Mouse (Mus musculus): ENCODE results near the gene Med29. TPM values are rescaled to one million over a fixed set of nuclear protein-coding genes. Genes with fewer than 3 reads are reported as not detected.
"Not testable (repeated sequence)": the region's sequence is repeated elsewhere in the genome, so short reads cannot be mapped to it uniquely, and the experiment has no call there.

Gene Med29
- polyA plus RNA-seq, 1 experiment: 46.5 TPM

- no peak for DNase-seq (ENCODE audit: low read depth)
- TF ChIP-seq POLR2A (IDR thresholded peaks at IDR 0.05; ENCODE audit: borderline replicate concordance, extremely low read depth, insufficient read depth, insufficient read length, poor library complexity, severe bottlenecking) (no peak), CTCF (IDR thresholded peaks at IDR 0.05; ENCODE audit: borderline replicate concordance, extremely low read depth, insufficient read depth, insufficient read length) (no peak)
These were observed 904 bp upstream of the Med29 start for GRCm38 (mm10) chr7:28393272-28393951.

DNA sequence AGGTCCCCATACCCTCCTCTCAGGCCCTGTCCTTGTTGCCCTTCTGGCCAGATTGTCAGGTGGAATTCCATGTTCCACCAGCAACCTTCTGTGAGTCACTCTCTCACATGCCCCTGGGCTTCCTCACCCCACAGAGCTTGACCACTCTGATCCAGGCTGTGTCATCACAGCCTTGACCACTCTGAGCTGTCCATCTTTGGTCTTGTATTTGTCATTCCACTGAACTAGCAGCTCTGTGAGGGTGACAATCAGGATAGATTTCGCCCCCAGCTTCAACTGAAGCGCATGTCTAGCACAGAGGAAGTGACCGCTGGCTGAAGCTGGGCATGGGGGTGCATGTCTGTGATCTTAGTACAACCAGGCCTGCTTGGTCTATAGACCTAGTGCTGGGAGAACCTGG is 2.2 kb downstream of the Med29 start:
- DNase-seq (ENCODE audit: low read depth): no peak
- no peak for TF ChIP-seq POLR2A (IDR thresholded peaks at IDR 0.05; ENCODE audit: borderline replicate concordance, extremely low read depth, insufficient read depth, insufficient read length, poor library complexity, severe bottlenecking)

- not testable (repeated sequence) for DNase-seq (ENCODE audit: low read depth)
These were observed 5.1 kb downstream of the Med29 start for GRCm38 (mm10) chr7:28387384-28387783.

- DNase-seq (ENCODE audit: low read depth): not testable (repeated sequence)
These were observed 5.6 kb downstream of the Med29 start for GRCm38 (mm10) chr7:28386877-28387276.

- TF ChIP-seq POLR2A (IDR thresholded peaks at IDR 0.05; ENCODE audit: borderline replicate concordance, extremely low read depth, insufficient read depth, insufficient read length, poor library complexity, severe bottlenecking) (no peak), CTCF (IDR thresholded peaks at IDR 0.05; ENCODE audit: borderline replicate concordance, extremely low read depth, insufficient read depth, insufficient read length) (peak; percentile 96)
- DNase-seq (ENCODE audit: low read depth): peak; percentile 87
These were observed 6.0 kb downstream of the Med29 start for GRCm38 (mm10) chr7:28386462-28386861.

DNA sequence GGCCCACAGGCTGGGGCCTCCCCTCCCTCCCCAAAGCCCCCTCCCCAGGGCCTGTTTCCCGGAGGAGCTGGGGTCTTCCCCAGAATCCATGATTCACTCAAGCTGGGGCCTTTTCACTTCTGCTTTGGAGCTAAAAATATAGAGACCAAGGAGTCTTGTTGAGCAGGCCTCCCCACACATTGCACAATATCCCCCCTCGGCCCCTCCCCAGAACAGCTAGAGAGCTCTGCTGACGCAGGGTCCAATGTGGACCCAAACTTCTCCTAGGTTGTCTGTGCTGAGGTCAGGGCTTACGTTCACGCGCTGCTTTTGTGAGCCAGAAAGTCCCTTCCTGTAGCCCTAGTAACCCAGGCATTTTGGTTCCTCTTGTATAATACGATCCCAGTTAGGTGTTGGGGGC is 6.5 kb downstream of the Med29 start:
- TF ChIP-seq POLR2A (IDR thresholded peaks at IDR 0.05; ENCODE audit: borderline replicate concordance, extremely low read depth, insufficient read depth, insufficient read length, poor library complexity, severe bottlenecking): no peak
- no peak for DNase-seq (ENCODE audit: low read depth)

GRCm38 (mm10) chr7:28385196-28385595 is 7.3 kb downstream of the Med29 start:
- no peak for TF ChIP-seq CTCF (IDR thresholded peaks at IDR 0.05; ENCODE audit: borderline replicate concordance, extremely low read depth, insufficient read depth, insufficient read length)
- TF ChIP-seq POLR2A (IDR thresholded peaks at IDR 0.05; ENCODE audit: borderline replicate concordance, extremely low read depth, insufficient read depth, insufficient read length, poor library complexity, severe bottlenecking): no peak
- no peak for DNase-seq (ENCODE audit: low read depth)

- no peak for DNase-seq (ENCODE audit: low read depth)
These were observed 8.3 kb downstream of the Med29 start for GRCm38 (mm10) chr7:28384162-28384561.

DNA sequence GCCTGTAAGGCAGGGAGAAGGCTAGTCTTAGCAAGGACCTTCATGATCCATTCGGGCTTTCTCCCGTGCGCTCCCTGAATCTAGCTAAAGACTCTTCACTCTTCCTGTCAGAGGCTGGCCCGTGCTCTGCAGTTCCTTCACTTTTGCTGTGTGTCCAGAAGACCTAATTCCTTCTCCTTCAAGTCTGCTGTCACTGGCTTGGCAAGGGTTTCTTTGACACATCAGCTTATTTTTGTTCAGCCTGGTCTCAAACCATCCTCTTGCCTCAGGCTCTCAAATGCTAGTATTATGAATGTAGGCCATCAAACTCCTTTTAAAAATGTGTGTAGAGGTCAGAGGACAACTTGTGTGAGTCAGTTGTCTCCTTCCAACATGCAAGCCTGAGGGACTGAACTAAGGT is 8.9 kb downstream of the Med29 start:
- TF ChIP-seq CTCF (IDR thresholded peaks at IDR 0.05; ENCODE audit: borderline replicate concordance, extremely low read depth, insufficient read depth, insufficient read length) (no peak), POLR2A (IDR thresholded peaks at IDR 0.05; ENCODE audit: borderline replicate concordance, extremely low read depth, insufficient read depth, insufficient read length, poor library complexity, severe bottlenecking) (no peak)
- DNase-seq (ENCODE audit: low read depth): no peak

More at GRCm38 (mm10) chr7:28384162-28384561, 8.3 kb downstream of the Med29 start:
- no peak for TF ChIP-seq POLR2A (IDR thresholded peaks at IDR 0.05; ENCODE audit: borderline replicate concordance, extremely low read depth, insufficient read depth, insufficient read length, poor library complexity, severe bottlenecking)
- no peak for TF ChIP-seq CTCF (IDR thresholded peaks at IDR 0.05; ENCODE audit: borderline replicate concordance, extremely low read depth, insufficient read depth, insufficient read length)

- no peak for DNase-seq (ENCODE audit: low read depth)
- TF ChIP-seq CTCF (IDR thresholded peaks at IDR 0.05; ENCODE audit: borderline replicate concordance, extremely low read depth, insufficient read depth, insufficient read length) (no peak), POLR2A (IDR thresholded peaks at IDR 0.05; ENCODE audit: borderline replicate concordance, extremely low read depth, insufficient read depth, insufficient read length, poor library complexity, severe bottlenecking) (no peak)
These were observed 9.5 kb downstream of the Med29 start for GRCm38 (mm10) chr7:28382981-28383396.

- TF ChIP-seq CTCF (IDR thresholded peaks at IDR 0.05; ENCODE audit: borderline replicate concordance, extremely low read depth, insufficient read depth, insufficient read length) (no peak), POLR2A (IDR thresholded peaks at IDR 0.05; ENCODE audit: borderline replicate concordance, extremely low read depth, insufficient read depth, insufficient read length, poor library complexity, severe bottlenecking) (no peak)
- DNase-seq (ENCODE audit: low read depth): no peak
These were observed 10.1 kb downstream of the Med29 start for GRCm38 (mm10) chr7:28382347-28382951.

GRCm38 (mm10) chr7:28381938-28382337 is 10.6 kb downstream of the Med29 start:
- DNase-seq (ENCODE audit: low read depth): peak; percentile 66
- no peak for TF ChIP-seq POLR2A (IDR thresholded peaks at IDR 0.05; ENCODE audit: borderline replicate concordance, extremely low read depth, insufficient read depth, insufficient read length, poor library complexity, severe bottlenecking)
- TF ChIP-seq CTCF (IDR thresholded peaks at IDR 0.05; ENCODE audit: borderline replicate concordance, extremely low read depth, insufficient read depth, insufficient read length): no peak

All from brain, embryonic 14.5 days (tissue).